Comparison of ENCODE assay signal across 23 mouse cellular contexts in genomic region chr6:140492043-140492442, GRCm38 (mm10).
DNase-seq lines count a peak whose midpoint lies in the region; ATAC-seq lines count a peak whose summit lies in the region.
"Had no signal": no experiment of that assay in that cellular context is flagged by ENCODE, and none has a peak within 500 bp of the region (broad histone marks: within the 10 kb centered on the region; RNA-seq: fewer than 3 reads in every experiment).

No protein-coding gene starts in this region.

- no peak overlapping the region for H3K4me3 ChIP-seq in forebrain, embryonic 14.5 days (ENCODE audit: low read depth, low read length)
- H3K4me3 ChIP-seq: forebrain, embryonic 10.5 days; heart, embryonic 10.5 days; hindbrain, embryonic 13.5 days; neural tube, embryonic 15.5 days had no signal

- no peak overlapping the region for H3K4me2 ChIP-seq in forebrain, embryonic 14.5 days (ENCODE audit: low read length)
- H3K4me2 ChIP-seq: hindbrain, embryonic 13.5 days had no signal

- H3K9me3 ChIP-seq in forebrain, embryonic 14.5 days (replicated peaks; ENCODE audit: control insufficient read depth, low read length), result no peaks in the 10 kb centered on the region
- H3K9me3 ChIP-seq: forebrain, embryonic 10.5 days; heart, embryonic 10.5 days; hindbrain, embryonic 13.5 days; neural tube, embryonic 15.5 days had no signal

- peak; percentile 70 for DNase-seq in heart, adult 11 months
- DNase-seq in heart, adult 9 months (ENCODE audit: low spot score in 2 of 2), result no peak
- peak; percentile 54 to 64 for DNase-seq in right cerebral cortex, adult 2 months (ENCODE audit: low spot score in 2 of 2)
- DNase-seq in right cerebral cortex, postnatal 14 days, result no peak
- peak; percentile 68 to 70 for DNase-seq in left cerebral cortex, adult 9 months (ENCODE audit: low spot score in 2 of 2)
- peak; percentile 84 for DNase-seq in telencephalon, adult 2 months (ENCODE audit: low read depth, low spot score)
- DNase-seq in forebrain, embryonic 14.5 days (ENCODE audit: low spot score), result no peak
- DNase-seq: adrenal gland, adult 2 months; cerebellum, adult 8-10 months; gastrocnemius, postnatal 25 days; heart, postnatal 10 days; kidney, adult 8-10 months; kidney, postnatal 14 days; liver; lung, postnatal 10 days; midbrain, embryonic 14.5 days; spleen, adult 18-20 months; thymus, adult 18-20 months had no signal

- no peaks in the 10 kb centered on the region for H3K27me3 ChIP-seq in forebrain, embryonic 14.5 days (replicated peaks; ENCODE audit: control insufficient read depth, insufficient read depth, low read length)
- H3K27me3 ChIP-seq: hindbrain, embryonic 13.5 days; neural tube, embryonic 15.5 days had no signal

- ATAC-seq in CD4-positive, CD25-positive, alpha-beta regulatory T cell, adult 4 months, result no peak
- no peak for ATAC-seq in forebrain, embryonic 14.5 days

- no peaks in the 10 kb centered on the region for H3K36me3 ChIP-seq in forebrain, embryonic 14.5 days (ENCODE audit: control insufficient read depth, insufficient read depth, low read length)
- H3K36me3 ChIP-seq: heart, embryonic 10.5 days; hindbrain, embryonic 13.5 days; neural tube, embryonic 15.5 days had no signal

- no peak overlapping the region for H3K9ac ChIP-seq in forebrain, embryonic 14.5 days (ENCODE audit: low read length)
- H3K9ac ChIP-seq: hindbrain, embryonic 13.5 days; neural tube, embryonic 15.5 days had no signal

- no peak overlapping the region for H3K27ac ChIP-seq in forebrain, embryonic 14.5 days (ENCODE audit: low read depth, low read length)
- H3K27ac ChIP-seq: forebrain, embryonic 10.5 days; heart, embryonic 10.5 days; hindbrain, embryonic 13.5 days had no signal

- 0 out of 2 replicates have a peak, but pooled peaks cover 7% of the 10 kb centered on the region for H3K4me1 ChIP-seq in forebrain, embryonic 14.5 days (ENCODE audit: control insufficient read depth, insufficient read depth, low read length)

- WGBS in forebrain, embryonic 14.5 days, result 86% methylated on average over 6 of the region's 6 CpGs

Comparison
In these comparisons a context has a peak if more than half of its experiments do, and no peak if none do; other contexts are left out.
1. DNase-seq: peak in heart, adult 11 months (single experiment), right cerebral cortex, adult 2 months (2 of 2), left cerebral cortex, adult 9 months (2 of 2) and telencephalon, adult 2 months (single experiment); none in heart, adult 9 months (0 of 2), right cerebral cortex, postnatal 14 days (single experiment) and forebrain, embryonic 14.5 days (single experiment).